Mouse (Mus musculus): ENCODE results near the gene 1700019N19Rik.

- TF ChIP-seq CTCF (IDR thresholded peaks at IDR 0.05; ENCODE audit: insufficient read depth, low read depth, low read length) (no peak), POLR2A (IDR thresholded peaks at IDR 0.05; ENCODE audit: insufficient read depth, low read depth, low read length) (no peak)
Observed at GRCm38 (mm10) chr19:58829575-58829974, 35.3 kb upstream of the 1700019N19Rik start.
